13 mouse cellular contexts compared by ENCODE assay signal in genomic region chr19:45299341-45299740, GRCm38 (mm10).
"Had no signal": no experiment of that assay in that cellular context is flagged by ENCODE, and none has a peak within 500 bp of the region (broad histone marks: within the 10 kb centered on the region; RNA-seq: fewer than 3 reads in every experiment).

No protein-coding gene starts in this region.

- H3K9me3 ChIP-seq: limb, embryonic 10.5 days; liver, embryonic 15.5 days; midbrain, embryonic 13.5 days; neural tube, embryonic 15.5 days had no signal

- H3K4me3 ChIP-seq: layer of hippocampus, adult 2 months; limb, embryonic 10.5 days; liver, embryonic 15.5 days; midbrain, embryonic 13.5 days; neural tube, embryonic 15.5 days had no signal

- DNase-seq: kidney, postnatal 4 days; lung, adult 2 months; lung, postnatal 36 days; thymus, adult 18-20 months; thymus, postnatal 14 days had no signal

- H3K27ac ChIP-seq: limb, embryonic 10.5 days; liver, embryonic 15.5 days; midbrain, embryonic 13.5 days; stomach, postnatal 0 days had no signal

- H3K27me3 ChIP-seq: neural tube, embryonic 15.5 days had no signal

- H3K36me3 ChIP-seq: limb, embryonic 10.5 days; liver, embryonic 15.5 days; midbrain, embryonic 13.5 days; neural tube, embryonic 15.5 days had no signal

- H3K4me2 ChIP-seq: liver, embryonic 11.5 days; liver, embryonic 15.5 days; midbrain, embryonic 13.5 days; neural tube, embryonic 15.5 days had no signal

- ATAC-seq: lung, postnatal 0 days; midbrain, embryonic 13.5 days had no signal

- H3K9ac ChIP-seq: liver, embryonic 15.5 days; midbrain, embryonic 13.5 days; neural tube, embryonic 15.5 days had no signal
